Mouse (Mus musculus): ENCODE measurements at regions not wholly inside any gene's neighbourhood (a gene's known extent, or its start where the extent isn't known, plus 50 kb on each side); places are given as distances from the start of the nearest gene placed in this dataset.

- DNase-seq (ENCODE audit: low spot score in 2 of 2): no peak
- intact Hi-C loops (cut with DNase I): no loop called here
These were observed 53.4 kb downstream of the Rpl37a start for GRCm38 (mm10) chr1:72764522-72764921.

GRCm38 (mm10) chr1:72765046-72765810 lies 54.1 kb downstream of the Rpl37a start:
- no peak for DNase-seq (ENCODE audit: low spot score in 2 of 2)
- intact Hi-C loops (cut with DNase I): no loop called here

- intact Hi-C loops (cut with DNase I): no loop called here
These were observed 54.9 kb upstream of the Igfbp2 start for GRCm38 (mm10) chr1:72769428-72769827.

GRCm38 (mm10) chr1:72772708-72773107 lies 51.6 kb upstream of the Igfbp2 start:
- DNase-seq (ENCODE audit: low spot score in 2 of 2): no peak
- intact Hi-C loops (cut with DNase I): loop anchor here (5.0 kb wide), 1 partner anchor 710 kb away; no protein-coding TSS in a partner anchor

More at GRCm38 (mm10) chr1:72769428-72769827, 54.9 kb upstream of the Igfbp2 start:
- DNase-seq (ENCODE audit: low spot score in 2 of 2): no peak

GRCm38 (mm10) chr1:72773234-72773633 lies 51.1 kb upstream of the Igfbp2 start:
- no peak for DNase-seq (ENCODE audit: low spot score in 2 of 2)
- intact Hi-C loops (cut with DNase I): loop anchor here (5.0 kb wide), 1 partner anchor 709 kb away; no protein-coding TSS in a partner anchor

All from left cerebral cortex, postnatal 25 days (tissue).